Mouse (Mus musculus) thymus, postnatal 14 days (tissue): ENCODE results near the gene C2cd4a.

ENCODE experiments used
- DNase-seq: peaks from one replicate; pipeline ENCODE4 v3.0.0; 2021

The C2cd4a gene

GRCm38 (mm10) chr9:67832046-67832605 is at the start of gene C2cd4a:
Gene C2cd4a, minus strand, starts transcription at chr9:67832330.
- no peak for DNase-seq

- DNase-seq: no peak
These were observed 46.2 kb upstream of the C2cd4a start for GRCm38 (mm10) chr9:67878197-67878769.

- no peak for DNase-seq
These were observed 45.1 kb upstream of the C2cd4a start for GRCm38 (mm10) chr9:67877081-67877718.

GRCm38 (mm10) chr9:67875337-67875736 is 43.2 kb upstream of the C2cd4a start:
- peak; percentile 42 for DNase-seq

- DNase-seq: no peak
These were observed 42.5 kb upstream of the C2cd4a start for GRCm38 (mm10) chr9:67874522-67875222.

GRCm38 (mm10) chr9:67869691-67870450 is 37.7 kb upstream of the C2cd4a start:
- no peak for DNase-seq

- DNase-seq: no peak
These were observed 35.3 kb upstream of the C2cd4a start for GRCm38 (mm10) chr9:67867411-67867810.

- DNase-seq: no peak
These were observed 33.3 kb upstream of the C2cd4a start for GRCm38 (mm10) chr9:67865411-67865810.

GRCm38 (mm10) chr9:67864011-67864410 is 31.9 kb upstream of the C2cd4a start:
- no peak for DNase-seq

GRCm38 (mm10) chr9:67863332-67863731 is 31.2 kb upstream of the C2cd4a start:
- DNase-seq: no peak

GRCm38 (mm10) chr9:67860273-67860672 is 28.1 kb upstream of the C2cd4a start:
- DNase-seq: no peak

GRCm38 (mm10) chr9:67851150-67851549 is 19.0 kb upstream of the C2cd4a start:
- peak; percentile 57 for DNase-seq

- no peak for DNase-seq
These were observed 17.7 kb upstream of the C2cd4a start for GRCm38 (mm10) chr9:67849846-67850245.

- DNase-seq: no peak
These were observed 17.3 kb upstream of the C2cd4a start for GRCm38 (mm10) chr9:67849397-67849796.

- no peak for DNase-seq
These were observed 15.5 kb upstream of the C2cd4a start for GRCm38 (mm10) chr9:67847606-67848005.

- DNase-seq: no peak
These were observed 14.0 kb upstream of the C2cd4a start for GRCm38 (mm10) chr9:67846089-67846488.

- peak; percentile 66 for DNase-seq
These were observed 13.5 kb upstream of the C2cd4a start for GRCm38 (mm10) chr9:67845648-67846047.

GRCm38 (mm10) chr9:67845012-67845411 is 12.9 kb upstream of the C2cd4a start:
- DNase-seq: peak; percentile 16

- no peak for DNase-seq
These were observed 10.7 kb upstream of the C2cd4a start for GRCm38 (mm10) chr9:67842797-67843196.

GRCm38 (mm10) chr9:67839981-67840859 is 8.1 kb upstream of the C2cd4a start, which contains the start of gene Vps13c:
Gene Vps13c, plus strand, starts transcription at chr9:67840396.
- DNase-seq: peak; percentile 88

- no peak for DNase-seq
These were observed 5.2 kb upstream of the C2cd4a start for GRCm38 (mm10) chr9:67837311-67837710.

- DNase-seq: no peak
These were observed 2.4 kb upstream of the C2cd4a start for GRCm38 (mm10) chr9:67834535-67834934.
